24 mouse cellular contexts compared by ENCODE assay signal in the genomic region with DNA sequence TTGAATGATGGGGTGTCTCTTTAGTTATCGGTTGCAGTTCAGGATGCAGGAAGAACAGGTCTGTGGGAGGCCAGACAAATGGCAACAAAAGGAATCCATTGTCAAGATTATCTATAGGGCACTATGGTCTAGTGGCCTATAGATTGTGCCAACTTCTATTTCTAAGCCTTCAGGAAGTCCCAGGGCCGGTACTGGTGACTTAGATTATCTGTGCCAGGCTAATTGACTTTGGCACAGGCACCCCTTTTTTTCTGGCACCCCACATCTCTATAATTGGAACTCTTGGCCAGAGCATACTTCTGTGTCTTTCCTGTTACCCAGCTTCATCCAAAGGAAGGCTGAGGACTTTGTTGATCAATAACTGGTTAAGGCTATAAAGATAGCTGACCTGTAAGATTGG. TPM values are rescaled to one million over a fixed set of nuclear protein-coding genes. Genes with fewer than 3 reads are reported as not detected.
DNase-seq lines count a peak whose midpoint lies in the region; ATAC-seq and TF ChIP-seq lines count a peak whose summit lies in the region.
"Had no signal": no experiment of that assay in that cellular context is flagged by ENCODE, and none has a peak within 500 bp of the region (broad histone marks: within the 10 kb centered on the region; RNA-seq: fewer than 3 reads in every experiment).

No protein-coding gene starts in this region.

- intact Hi-C loops in left cerebral cortex, adult 2 months (cut with DNase I), result loop anchor here (2.0 to 5.0 kb wide), 3 partner anchors 75 to 352 kb away; no protein-coding TSS in a partner anchor

- peak; percentile 65 to 71 for DNase-seq in cerebellum, postnatal 10 days
- no peak for DNase-seq in cerebellum, postnatal 25 days
- no peak for DNase-seq in left cerebral cortex, adult 2 months (ENCODE audit: extremely low spot score in 1 of 2, low spot score in 2 of 2)
- DNase-seq in left cerebral cortex, adult 9 months (ENCODE audit: low spot score in 2 of 2), result no peak
- DNase-seq in brain, embryonic 14.5 days (ENCODE audit: low read depth), result peak; percentile 74
- no peak for DNase-seq in right cerebral cortex, postnatal 36 days (ENCODE audit: low spot score in 2 of 2)
- DNase-seq: adrenal gland, postnatal 14 days; cerebellum, adult 9-11 months; embryo, embryonic 11 days; gastrocnemius, postnatal 14 days; heart, adult 11 months; heart, postnatal 10 days; kidney, adult 9 months; kidney, postnatal 14 days; layer of hippocampus, postnatal 36 days; lung, postnatal 4 days; thymus, postnatal 14 days had no signal

- peak overlapping the region; percentile 87 for H3K27ac ChIP-seq in left cerebral cortex, adult 2 months
- H3K27ac ChIP-seq: embryonic facial prominence, embryonic 13.5 days; hindbrain, embryonic 10.5 days; hindbrain, postnatal 0 days; limb, embryonic 15.5 days; midbrain, embryonic 12.5 days had no signal

- TF ChIP-seq CTCF in left cerebral cortex, adult 2 months (IDR thresholded peaks at IDR 0.05), result no peak
- TF ChIP-seq CTCF in brain, embryonic 14.5 days (IDR thresholded peaks at IDR 0.05; ENCODE audit: borderline replicate concordance, extremely low read depth, insufficient read depth, insufficient read length), result no peak

- no peak for TF ChIP-seq POLR2A in brain, embryonic 14.5 days (IDR thresholded peaks at IDR 0.05; ENCODE audit: borderline replicate concordance, extremely low read depth, insufficient read depth, insufficient read length, poor library complexity, severe bottlenecking)

- peak; percentile 72 for ATAC-seq in megakaryocyte-erythroid progenitor cell, adult 5-6 weeks (replicated peaks; ENCODE audit: low FRiP score, low TSS enrichment, poor library complexity, severe bottlenecking)
- ATAC-seq: hindbrain, postnatal 0 days; intestine, embryonic 16.5 days had no signal

- no peak overlapping the region for H3K4me3 ChIP-seq in left cerebral cortex, adult 2 months
- H3K4me3 ChIP-seq: embryonic facial prominence, embryonic 13.5 days; hindbrain, embryonic 10.5 days; limb, embryonic 15.5 days; midbrain, embryonic 12.5 days had no signal

RNA-seq across cellular contexts. Expression of gene Sec16b, which starts 12.9 kb away (rescaled TPM):
- total RNA-seq in left cerebral cortex, adult 2 months (2021), result 1 to 10 TPM; 1.4 TPM
- 0.47 and 0.64 TPM in 2 replicates for polyA plus RNA-seq in brain, embryonic 14.5 days (2012; rRNA removed)
- total RNA-seq in megakaryocyte-erythroid progenitor cell, adult 5-6 weeks (2014; fragmentation: Nextera tagmentation), result 0.45 TPM in 1 of 2 replicates, not detected in the other
- total RNA-seq in megakaryocyte-erythroid progenitor cell, adult 5-6 weeks (2017), result not detected in 2 replicates

Comparison
In these comparisons a context has a peak if more than half of its experiments do, and no peak if none do; other contexts are left out.
1. DNase-seq: peak in cerebellum, postnatal 10 days (2 of 2) and brain, embryonic 14.5 days (single experiment); none in cerebellum, postnatal 25 days (0 of 2), left cerebral cortex, adult 2 months (0 of 2), left cerebral cortex, adult 9 months (0 of 2) and right cerebral cortex, postnatal 36 days (0 of 2).